Mouse (Mus musculus): ENCODE data around the gene Kcnn4.

The Kcnn4 gene

GRCm38 (mm10) chr7:24423956-24424732, 54.1 kb downstream of the Kcnn4 start:
- peak; percentile 53 for DNase-seq (ENCODE audit: low read depth, low spot score)

GRCm38 (mm10) chr7:24425919-24426318, 55.9 kb downstream of the Kcnn4 start:
- no peak for DNase-seq (ENCODE audit: low read depth, low spot score)

- DNase-seq (ENCODE audit: low read depth, low spot score) = no peak
Measured at GRCm38 (mm10) chr7:24427168-24427567, 57.1 kb downstream of the Kcnn4 start.

GRCm38 (mm10) chr7:24428725-24429124, 58.7 kb downstream of the Kcnn4 start:
- no peak for DNase-seq (ENCODE audit: low read depth, low spot score)

- DNase-seq (ENCODE audit: low read depth, low spot score) = no peak
Measured at GRCm38 (mm10) chr7:24429413-24430112, 59.5 kb downstream of the Kcnn4 start.

- no peak for DNase-seq (ENCODE audit: low read depth, low spot score)
Measured at GRCm38 (mm10) chr7:24430551-24431345, 60.7 kb downstream of the Kcnn4 start.

GRCm38 (mm10) chr7:24431713-24432112, 61.6 kb downstream of the Kcnn4 start:
- DNase-seq (ENCODE audit: low read depth, low spot score) = no peak

GRCm38 (mm10) chr7:24435305-24435704, 65.2 kb downstream of the Kcnn4 start:
- DNase-seq (ENCODE audit: low read depth, low spot score) = no peak

Measured in retina, postnatal 7 days (tissue).